Mouse (Mus musculus) heart, adult 2 months (tissue): ENCODE results near the gene Yap1.

ENCODE experiments used
- CTCF ChIP-seq: fragments of 200-600 bp; IDR thresholded peaks from 2 replicates; pipeline ENCODE4 v1.8.1; 2022; ENCODE audit warnings: antibody characterized with exemption, mild to moderate bottlenecking, moderate library complexity
- POLR2A ChIP-seq: fragments of 200-500 bp; IDR thresholded peaks from 2 replicates; pipeline ENCODE4 v1.6.1; 2011; ENCODE audit warnings: mild to moderate bottlenecking, low read depth, low read length, control low read depth; ENCODE audit not compliant: insufficient read depth

GRCm38 (mm10) chr9:7900965-7901364 lies 103.4 kb downstream of the Yap1 start:
- TF ChIP-seq CTCF: no peak
- no peak for TF ChIP-seq POLR2A
